Mouse (Mus musculus): ENCODE data around the gene Fam71b.
"Not testable (repeated sequence)": the region's sequence is repeated elsewhere in the genome, so short reads cannot be mapped to it uniquely, and the experiment has no call there.

Gene Fam71b

DNA sequence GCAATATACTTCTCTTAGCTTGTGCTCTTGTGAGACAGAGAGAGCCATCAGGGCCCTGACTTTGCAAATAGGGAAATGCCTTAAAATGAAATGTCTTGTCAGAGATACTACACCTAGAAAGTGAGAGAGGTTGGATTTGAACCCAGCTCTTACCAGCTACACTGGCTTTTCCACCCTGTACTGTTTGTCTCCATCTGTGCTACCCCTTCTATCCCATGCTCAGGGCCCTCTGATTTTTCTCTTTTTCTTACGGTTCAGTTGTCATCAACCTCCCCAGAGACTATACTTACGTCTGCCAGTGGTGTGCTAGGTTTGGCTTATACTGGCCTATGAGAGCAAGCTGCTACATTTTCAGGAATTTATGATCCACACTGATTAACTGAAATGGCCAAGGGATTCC is 11.4 kb upstream of the Fam71b start:
- DNase-seq (ENCODE audit: low spot score in 2 of 2), result no peak

- DNase-seq (ENCODE audit: low spot score in 2 of 2), result no peak
Observed at GRCm38 (mm10) chr11:46386556-46386955, 9.8 kb upstream of the Fam71b start.

GRCm38 (mm10) chr11:46387061-46387460 is 9.3 kb upstream of the Fam71b start:
- DNase-seq (ENCODE audit: low spot score in 2 of 2), result no peak

DNA sequence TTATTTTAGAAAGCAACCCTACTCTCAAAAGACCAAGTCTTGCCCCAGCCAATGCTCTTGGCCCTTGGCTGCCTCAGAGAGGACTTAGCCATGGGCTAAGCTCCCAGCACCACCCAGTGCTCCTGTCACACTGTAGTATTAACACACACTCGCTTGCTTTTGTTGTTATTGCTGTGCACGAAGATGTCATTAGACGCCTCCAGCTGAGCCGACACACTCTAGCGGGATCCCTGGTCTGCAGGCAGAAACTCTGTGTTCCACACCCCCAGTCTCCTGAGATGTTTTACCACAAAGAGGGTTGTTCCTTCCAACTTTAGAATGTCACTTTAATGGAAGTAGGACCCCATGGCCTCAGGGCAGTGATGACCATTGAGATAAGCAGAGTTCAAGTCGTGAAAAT is 7.9 kb upstream of the Fam71b start:
- no peak for DNase-seq (ENCODE audit: low spot score in 2 of 2)

DNA sequence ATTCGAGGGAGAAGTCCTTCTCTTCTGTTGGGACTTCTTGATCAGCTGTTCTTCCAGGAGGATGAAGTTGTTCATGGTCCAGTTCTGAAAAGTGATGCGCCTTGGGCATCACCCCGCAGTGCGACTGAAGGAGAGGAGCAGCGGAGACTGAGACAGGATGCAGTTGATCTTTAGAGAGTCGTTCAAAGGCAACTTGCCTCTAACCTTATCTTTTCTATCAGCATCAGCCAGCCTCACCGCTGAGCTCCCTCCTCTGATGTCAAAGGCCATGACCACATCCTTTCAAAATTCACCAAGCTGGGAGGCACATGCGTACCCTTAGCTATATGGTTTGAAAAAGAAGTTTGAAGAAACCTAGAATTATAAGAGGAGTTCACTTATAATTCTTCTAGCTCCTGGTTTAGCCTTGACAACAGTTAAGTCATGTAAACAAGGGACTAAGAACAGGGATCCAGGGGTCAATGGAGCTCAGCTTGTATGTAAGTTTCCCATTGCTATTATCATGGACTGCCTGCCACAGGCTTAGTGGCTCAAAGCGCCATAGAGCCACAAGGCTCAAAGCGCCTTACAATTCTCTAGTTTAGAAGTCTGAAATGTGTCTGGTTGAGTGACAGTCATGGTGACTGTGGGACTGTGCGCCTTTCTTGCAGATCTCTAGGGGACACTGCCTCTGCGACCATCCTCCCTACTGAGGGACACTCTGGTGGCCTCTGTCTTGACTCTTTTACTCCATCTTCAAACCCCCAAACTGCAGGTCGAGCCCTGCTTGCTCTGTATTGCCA is 6.8 kb upstream of the Fam71b start, which contains the start of gene Itk:
Gene Itk (minus strand): TSS at position 180 of the 782 bp plus-strand sequence.
- DNase-seq (ENCODE audit: low spot score in 2 of 2), result no peak

- no peak for DNase-seq (ENCODE audit: low spot score in 2 of 2)
Observed at GRCm38 (mm10) chr11:46390621-46391020, 5.7 kb upstream of the Fam71b start.

- no peak for DNase-seq (ENCODE audit: low spot score in 2 of 2)
Observed at GRCm38 (mm10) chr11:46392890-46393289, 3.5 kb upstream of the Fam71b start.

GRCm38 (mm10) chr11:46393413-46393812 is 2.9 kb upstream of the Fam71b start:
- DNase-seq (ENCODE audit: low spot score in 2 of 2), result no peak

- no peak for DNase-seq (ENCODE audit: low spot score in 2 of 2)
Observed at GRCm38 (mm10) chr11:46395088-46395487, 1.3 kb upstream of the Fam71b start.

DNA sequence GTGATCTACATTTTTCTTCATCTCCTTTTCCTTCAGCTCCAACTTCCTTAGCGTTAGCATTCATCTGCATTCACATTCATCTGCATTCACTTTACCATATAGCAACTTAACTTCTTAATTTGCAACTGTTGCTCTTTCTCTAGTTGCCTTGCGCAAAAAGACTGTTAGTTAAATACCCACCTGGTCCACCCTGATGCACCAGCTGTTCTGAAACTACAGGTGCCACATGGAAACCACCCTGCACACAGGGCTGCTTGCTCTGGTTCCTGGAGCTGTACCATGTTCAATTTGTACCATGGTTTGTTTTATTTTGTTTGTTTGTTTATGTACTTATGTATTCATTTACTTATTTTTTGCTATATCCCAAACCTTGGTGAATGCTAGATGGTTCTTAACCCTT is 661 bp upstream of the Fam71b start:
- DNase-seq (ENCODE audit: low spot score in 2 of 2), result no peak

GRCm38 (mm10) chr11:46396860-46397179 is 461 bp downstream of the Fam71b start:
- no peak for DNase-seq (ENCODE audit: low spot score in 2 of 2)

- DNase-seq (ENCODE audit: low spot score in 2 of 2), result no peak
Observed at GRCm38 (mm10) chr11:46397900-46398299, 1.5 kb downstream of the Fam71b start.

- no peak for DNase-seq (ENCODE audit: low spot score in 2 of 2)
Observed at GRCm38 (mm10) chr11:46398473-46398872, 2.1 kb downstream of the Fam71b start.

DNA sequence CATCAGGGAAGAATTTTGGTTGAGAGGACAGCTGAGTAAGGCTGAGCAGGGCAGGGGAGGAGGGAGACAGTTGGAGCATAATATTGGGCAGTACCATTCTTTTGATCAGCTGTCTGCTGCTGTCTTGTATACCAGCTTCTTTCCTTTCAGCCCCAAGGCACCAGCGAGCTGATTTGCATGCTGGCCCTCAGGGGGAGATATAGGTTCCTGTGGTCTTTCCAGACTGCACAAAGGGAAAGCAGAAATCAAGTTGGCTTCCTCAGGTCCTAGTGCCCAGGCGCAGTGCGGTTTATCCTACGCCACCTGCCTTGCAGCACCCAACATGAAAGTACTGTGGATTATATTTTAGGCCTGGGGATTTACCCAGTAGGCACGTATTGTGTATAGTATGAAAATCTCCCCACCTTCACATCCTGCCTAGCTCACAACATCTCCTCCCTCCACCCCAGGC is 2.6 kb downstream of the Fam71b start:
- no peak for DNase-seq (ENCODE audit: low spot score in 2 of 2)

DNA sequence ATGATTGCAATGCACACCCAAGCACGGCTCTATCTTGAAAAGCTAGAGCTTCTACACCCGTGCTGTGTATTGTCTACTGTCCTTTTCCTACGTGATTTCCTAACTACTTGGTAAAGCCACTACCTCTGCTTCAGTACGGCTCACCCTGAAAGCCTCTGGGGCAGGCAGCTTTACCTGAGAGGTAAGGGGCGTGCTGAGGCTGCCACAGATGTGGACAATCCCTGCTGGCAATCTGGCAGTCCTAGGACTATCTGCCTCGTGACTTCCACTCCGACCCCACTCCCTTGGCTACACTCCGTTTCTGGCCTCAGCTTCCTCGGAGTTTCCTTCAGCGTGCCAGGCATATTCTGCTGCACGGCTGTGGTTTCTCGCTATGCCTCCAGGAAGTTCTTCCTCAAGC is 5.2 kb downstream of the Fam71b start:
- DNase-seq (ENCODE audit: low spot score in 2 of 2), result no peak

GRCm38 (mm10) chr11:46404986-46405385 is 8.6 kb downstream of the Fam71b start:
- no peak for DNase-seq (ENCODE audit: low spot score in 2 of 2)

DNA sequence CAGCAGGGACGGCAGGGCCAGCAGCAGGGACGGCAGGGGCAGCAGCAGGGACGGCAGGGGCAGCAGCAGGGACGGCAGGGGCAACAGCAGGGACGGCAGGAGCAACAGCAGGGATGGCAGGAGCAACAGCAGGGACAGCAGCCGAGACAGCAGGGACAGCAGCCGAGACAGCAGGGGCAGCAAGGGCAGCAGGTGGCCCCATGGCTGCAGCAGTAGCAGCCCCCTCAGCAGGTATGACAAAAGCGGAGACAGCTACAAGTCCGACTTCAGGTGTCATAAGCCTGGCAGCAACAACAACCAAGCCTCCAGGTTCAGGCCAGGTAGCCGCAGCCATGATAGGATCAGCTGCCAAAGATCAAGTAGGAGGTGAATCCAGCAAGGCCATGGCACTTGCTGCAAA is 10.4 kb downstream of the Fam71b start:
- no peak for DNase-seq (ENCODE audit: low spot score in 2 of 2)

GRCm38 (mm10) chr11:46410018-46410563 is 13.7 kb downstream of the Fam71b start:
- DNase-seq (ENCODE audit: low spot score in 2 of 2), result no peak

DNA sequence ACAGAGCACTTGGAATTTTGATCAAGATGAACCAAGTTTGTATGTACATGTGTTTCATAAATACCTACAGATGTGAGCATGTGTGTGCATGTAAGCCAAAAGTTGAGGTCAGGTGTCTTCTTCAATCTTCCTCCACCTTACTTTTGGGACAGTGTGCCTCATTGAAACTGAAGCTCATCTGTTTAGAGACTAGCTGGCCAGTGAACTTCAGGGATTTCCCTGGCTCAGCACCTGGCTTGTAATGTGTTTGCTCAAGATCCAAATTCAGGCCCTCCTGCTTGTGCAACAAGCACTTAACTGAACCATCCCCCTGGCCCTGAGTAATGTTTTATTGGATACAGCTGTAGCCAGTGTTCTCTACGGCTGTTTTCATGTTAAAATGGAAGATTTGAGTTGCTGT is 22.1 kb downstream of the Fam71b start:
- DNase-seq (ENCODE audit: low spot score in 2 of 2), result no peak

DNA sequence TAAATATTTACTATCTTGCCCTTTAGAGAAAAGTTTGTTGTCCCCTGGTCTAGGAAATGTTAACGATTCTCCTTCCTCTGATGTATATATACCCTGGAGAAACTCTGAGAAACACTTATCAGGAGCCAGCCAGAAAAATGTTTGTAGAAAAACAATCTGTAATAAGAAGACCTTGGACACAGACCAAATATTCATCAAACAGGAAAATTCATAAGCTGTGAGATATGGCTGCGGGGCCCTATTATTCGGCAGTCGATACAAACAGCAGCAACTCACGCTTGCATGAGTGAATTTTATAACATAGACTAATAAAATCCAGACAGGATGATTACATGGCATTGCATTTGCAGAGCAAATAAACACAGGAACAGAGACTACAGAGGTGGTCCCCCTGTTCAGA is 22.5 kb downstream of the Fam71b start:
- no peak for DNase-seq (ENCODE audit: low spot score in 2 of 2)

DNA sequence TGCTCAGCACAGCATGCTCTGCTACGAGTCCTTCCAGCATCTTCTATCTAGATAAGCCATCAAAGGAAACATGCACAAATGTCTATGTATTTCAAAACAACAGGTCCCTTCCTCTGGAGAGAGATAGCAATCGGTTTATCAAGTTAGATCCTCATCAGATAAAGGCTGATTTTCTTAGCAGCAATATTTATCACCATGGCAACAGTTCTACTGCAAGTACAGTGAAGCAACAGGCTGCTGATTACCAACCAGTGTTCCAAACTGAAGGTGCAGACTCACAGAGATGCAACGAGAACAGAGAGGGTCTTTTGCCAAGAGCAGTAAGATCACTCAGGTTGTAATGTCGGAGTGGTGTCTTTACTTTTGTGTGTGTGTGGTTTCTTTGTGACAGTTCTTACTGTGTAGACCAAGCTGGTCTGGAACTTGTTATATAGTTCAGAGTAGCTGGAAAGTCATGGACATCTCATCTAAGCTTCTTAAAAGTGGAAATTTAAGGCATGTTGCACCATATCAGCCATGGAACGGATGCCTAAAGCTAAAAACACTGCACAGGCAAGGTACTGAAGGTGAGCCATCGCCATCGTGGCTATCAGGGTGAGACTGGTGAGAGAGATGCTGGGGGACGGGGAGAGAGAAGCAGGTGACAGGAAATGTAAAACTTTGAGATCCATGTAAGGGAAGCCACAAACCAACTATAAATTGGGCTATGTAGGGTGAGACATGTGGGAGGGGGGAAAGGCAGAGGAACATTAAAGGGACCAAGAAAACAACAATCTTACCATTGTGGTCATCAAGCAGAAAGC is 24.9 kb downstream of the Fam71b start:
- DNase-seq (ENCODE audit: low spot score in 2 of 2), result no peak

DNA sequence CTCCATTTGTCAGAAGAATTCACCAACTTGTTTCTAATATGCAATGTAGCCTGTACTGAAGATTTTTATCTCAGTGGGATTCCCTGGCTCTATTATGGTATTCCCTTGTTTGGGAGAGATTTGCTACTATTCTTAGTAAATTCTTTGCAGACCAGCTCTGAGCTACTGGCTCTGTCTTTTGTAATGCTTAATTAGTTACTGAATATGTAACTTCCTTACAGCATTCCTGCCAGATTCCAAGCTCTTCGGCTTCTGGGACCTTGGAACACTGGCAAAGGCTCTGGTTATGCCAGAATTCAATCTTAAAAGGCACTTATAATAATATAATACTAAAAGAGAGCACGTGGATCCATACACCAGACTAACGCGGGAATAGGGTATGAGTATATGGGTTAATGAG is 31.8 kb downstream of the Fam71b start:
- DNase-seq (ENCODE audit: low spot score in 2 of 2), result not testable (repeated sequence)

DNA sequence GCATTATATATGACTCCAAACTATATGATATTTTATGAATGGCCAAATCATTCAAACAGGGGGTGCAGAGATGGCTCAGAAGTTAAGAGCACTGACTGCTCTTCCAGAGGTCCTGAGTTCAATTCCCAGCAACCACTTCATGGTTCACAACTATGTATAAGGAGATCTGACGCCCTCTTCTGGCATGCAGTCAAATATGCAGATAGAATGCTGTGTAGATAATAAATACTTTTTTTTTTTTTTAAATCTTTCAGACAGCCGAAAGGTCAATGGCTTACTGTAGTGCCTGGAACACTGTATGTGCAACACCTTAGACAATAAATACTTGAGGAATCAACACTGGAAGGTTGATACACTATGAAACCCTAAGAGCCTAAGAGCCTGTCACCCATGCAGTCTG is 33.8 kb downstream of the Fam71b start:
- no peak for DNase-seq (ENCODE audit: low spot score in 2 of 2)
